Mouse (Mus musculus) C2C12 (cell line): ENCODE measurements around the gene Rnf214.
"Not testable (repeated sequence)": the region's sequence is repeated elsewhere in the genome, so short reads cannot be mapped to it uniquely, and the experiment has no call there.

Source experiments
- CEBPB ChIP-seq: IDR thresholded peaks from one replicate; pipeline ENCODE4 v1.6.1; 2011; ENCODE audit warnings: low read depth, mild to moderate bottlenecking, control low read depth, moderate library complexity
- CTCF ChIP-seq: IDR thresholded peaks from one replicate; pipeline ENCODE4 v1.5.1; 2011; ENCODE audit not compliant: control insufficient read depth, insufficient read depth, insufficient read length
- FOSL1 ChIP-seq: IDR thresholded peaks from one replicate; pipeline ENCODE4 v1.8.0; 2011; ENCODE audit warnings: mild to moderate bottlenecking, low read length; ENCODE audit not compliant: poor library complexity, insufficient read depth, severe bottlenecking
- MAX ChIP-seq: IDR thresholded peaks from one replicate; pipeline ENCODE4 v1.6.1; 2011; ENCODE audit warnings: mild to moderate bottlenecking, control low read depth
- MYOD1 ChIP-seq: IDR thresholded peaks from one replicate; pipeline ENCODE4 v1.6.1; 2011; ENCODE audit warnings: low read depth; ENCODE audit not compliant: control insufficient read depth, insufficient read length
- MYOG ChIP-seq: IDR thresholded peaks from one replicate; pipeline ENCODE4 v1.6.1; 2011; ENCODE audit not compliant: control insufficient read depth, insufficient read length; ENCODE audit errors: extremely low read depth
- USF1 ChIP-seq: IDR thresholded peaks from one replicate; pipeline ENCODE4 v1.6.1; 2011; ENCODE audit warnings: low read depth, mild to moderate bottlenecking, control low read depth, moderate library complexity

- TF ChIP-seq CTCF, CEBPB, FOSL1, MYOD1, USF1, MAX, MYOG: not testable (repeated sequence)
Observed at GRCm38 (mm10) chr9:45846176-45846575, 60.5 kb downstream of the Rnf214 start.
